Mouse (Mus musculus) MEL (cell line): Measurements from ENCODE around the gene Chrne. TPM values are rescaled to one million over a fixed set of nuclear protein-coding genes. Genes with fewer than 3 reads are reported as not detected.
A peak's percentile ranks its signal among the peaks of the same experiment; 100 is the strongest.

Experiments
- DNase-seq: peaks from one replicate; pipeline ENCODE4 v3.0.0; 2011; ENCODE audit warnings: low read depth, low spot score
- H3K27ac ChIP-seq: 2 replicates; pipeline ENCODE4 v1.5.1; 2012; ENCODE audit warnings: low read depth, mild to moderate bottlenecking, control low read depth, low read length, moderate library complexity; ENCODE audit not compliant: control insufficient read depth
- H3K27me3 ChIP-seq, 2 experiments: fragments of 150-350 bp in 1 of 2; sonication (generic) in 1 of 2; 2 replicates each; pipeline ENCODE4 v1.6.1; 2012; ENCODE audit warnings: low read length in 2 of 2, mild to moderate bottlenecking in 2 of 2, improper control_type of control experiment in 1 of 2, moderate library complexity in 1 of 2; ENCODE audit not compliant: insufficient read depth in 2 of 2, control insufficient read depth in 1 of 2
- H3K36me3 ChIP-seq, 2 experiments: 2 replicates each; pipeline ENCODE4 v1.6.1; 2012 to 2014; ENCODE audit warnings: low read length in 2 of 2, improper control_type of control experiment in 1 of 2, inconsistent platforms in 1 of 2, mild to moderate bottlenecking in 1 of 2; ENCODE audit not compliant: insufficient read depth in 2 of 2, control insufficient read depth in 1 of 2
- H3K4me1 ChIP-seq, 2 experiments: fragments of 150-350 bp in 1 of 2; sonication (generic) in 1 of 2; 2 replicates each; pipeline ENCODE4 v1.6.1; 2012; ENCODE audit warnings: low read length in 2 of 2, improper control_type of control experiment in 1 of 2, mild to moderate bottlenecking in 1 of 2; ENCODE audit not compliant: insufficient read depth in 2 of 2, control insufficient read depth in 1 of 2
- H3K4me3 ChIP-seq, 2 experiments: fragments of 150-350 bp in 1 of 2; sonication (generic) in 1 of 2; 2 replicates each; pipeline ENCODE4 v1.5.1; 2012; ENCODE audit warnings: low read depth in 2 of 2, low read length in 2 of 2, mild to moderate bottlenecking in 2 of 2, moderate library complexity in 2 of 2, control low read depth in 1 of 2, improper control_type of control experiment in 1 of 2; ENCODE audit not compliant: control insufficient read depth in 1 of 2, insufficient read depth in 1 of 2
- H3K79me2 ChIP-seq: 2 replicates; pipeline ENCODE4 v1.6.1; 2012; ENCODE audit warnings: mild to moderate bottlenecking, low read length, moderate library complexity; ENCODE audit not compliant: control insufficient read depth, poor library complexity, insufficient read depth
- H3K9ac ChIP-seq: 2 replicates; pipeline ENCODE4 v1.6.1; 2012; ENCODE audit warnings: low read depth, mild to moderate bottlenecking, control low read depth, low read length, moderate library complexity; ENCODE audit not compliant: control insufficient read depth, poor library complexity, severe bottlenecking
- H3K9me3 ChIP-seq: fragments of 150-350 bp; sonication (generic); replicated peaks from 2 replicates; pipeline ENCODE4 v1.6.1; 2012; ENCODE audit warnings: mild to moderate bottlenecking, low read length, improper control_type of control experiment, moderate library complexity; ENCODE audit not compliant: insufficient read depth
- CHD2 ChIP-seq: IDR thresholded peaks from 2 replicates; pipeline ENCODE4 v1.6.1; 2011; ENCODE audit warnings: low read length, improper control_type of control experiment
- CTCF ChIP-seq, 3 experiments: IDR thresholded peaks in 2 of 3; conservative IDR thresholded peaks in 1 of 3; 2 replicates each; pipeline ENCODE4 v1.5.1; 2011 to 2012; ENCODE audit warnings: low read length in 3 of 3, low read depth in 2 of 3, mild to moderate bottlenecking in 2 of 3, improper control_type of control experiment in 1 of 3, inconsistent platforms in 1 of 3, mixed read lengths in 1 of 3, moderate library complexity in 1 of 3; ENCODE audit not compliant: control insufficient read depth in 1 of 3, insufficient read depth in 1 of 3, poor library complexity in 1 of 3, severe bottlenecking in 1 of 3
- ELF1 ChIP-seq: IDR thresholded peaks from 2 replicates; pipeline ENCODE4 v1.6.1; 2014; ENCODE audit warnings: low read depth, mild to moderate bottlenecking, inconsistent platforms, low read length, improper control_type of control experiment, moderate library complexity
- EP300 ChIP-seq, 2 experiments: IDR thresholded peaks; 2 replicates each; pipeline ENCODE4 v1.6.1; 2011; ENCODE audit warnings: improper control_type of control experiment in 2 of 2, low read length in 2 of 2, low read depth in 1 of 2, mild to moderate bottlenecking in 1 of 2
- ETS1 ChIP-seq: IDR thresholded peaks from 2 replicates; pipeline ENCODE4 v1.6.1; 2012; ENCODE audit warnings: low read depth, mild to moderate bottlenecking, inconsistent platforms, low read length, improper control_type of control experiment, moderate library complexity
- GABPA ChIP-seq: IDR thresholded peaks from 2 replicates; pipeline ENCODE4 v1.6.1; 2012; ENCODE audit warnings: low read depth, mild to moderate bottlenecking, inconsistent platforms, low read length, improper control_type of control experiment, moderate library complexity
- HCFC1 ChIP-seq: IDR thresholded peaks from 2 replicates; pipeline ENCODE4 v1.6.1; 2012; ENCODE audit warnings: low read depth, mild to moderate bottlenecking, inconsistent platforms, low read length, improper control_type of control experiment, moderate library complexity
- JUND ChIP-seq: IDR thresholded peaks from 2 replicates; pipeline ENCODE4 v1.6.1; 2011; ENCODE audit warnings: low read depth, mild to moderate bottlenecking, improper control_type of control experiment, low read length
- KAT2A ChIP-seq: conservative IDR thresholded peaks from 2 replicates; pipeline ENCODE4 v1.6.1; 2012; ENCODE audit warnings: low read depth, low read length, improper control_type of control experiment, inconsistent platforms
- MAX ChIP-seq: IDR thresholded peaks from 2 replicates; pipeline ENCODE4 v1.6.1; 2011; ENCODE audit warnings: low read length, improper control_type of control experiment
- MAZ ChIP-seq: IDR thresholded peaks from 2 replicates; pipeline ENCODE4 v1.6.1; 2012; ENCODE audit warnings: low read depth, mild to moderate bottlenecking, inconsistent platforms, low read length, improper control_type of control experiment
- MEF2A ChIP-seq: IDR thresholded peaks from 2 replicates; pipeline ENCODE4 v1.6.1; 2014; ENCODE audit warnings: low read depth, mild to moderate bottlenecking, inconsistent platforms, low read length, improper control_type of control experiment; ENCODE audit not compliant: poor library complexity, insufficient replicate concordance, severe bottlenecking; ENCODE audit errors: extremely low read depth
- MXI1 ChIP-seq: IDR thresholded peaks from 2 replicates; pipeline ENCODE4 v1.6.1; 2011; ENCODE audit warnings: mild to moderate bottlenecking, low read depth, low read length, improper control_type of control experiment
- MYB ChIP-seq: IDR thresholded peaks from 2 replicates; pipeline ENCODE4 v1.6.1; 2011; ENCODE audit warnings: mild to moderate bottlenecking, low read depth, low read length, improper control_type of control experiment
- MYC ChIP-seq: IDR thresholded peaks from 2 replicates; pipeline ENCODE4 v1.6.1; 2011; ENCODE audit warnings: low read depth, mild to moderate bottlenecking, low read length, improper control_type of control experiment, moderate library complexity
- NELFE ChIP-seq: IDR thresholded peaks from 2 replicates; pipeline ENCODE4 v1.6.1; 2011; ENCODE audit warnings: low read depth, low read length, improper control_type of control experiment
- NRF1 ChIP-seq: IDR thresholded peaks from 2 replicates; pipeline ENCODE4 v1.6.1; 2014; ENCODE audit warnings: low read depth, mild to moderate bottlenecking, inconsistent platforms, low read length, improper control_type of control experiment, moderate library complexity; ENCODE audit not compliant: poor library complexity, insufficient read depth, severe bottlenecking
- POLR2A ChIP-seq, 2 experiments: IDR thresholded peaks; 2 replicates each; pipeline ENCODE4 v1.6.1; 2011 to 2012; ENCODE audit warnings: low read length in 2 of 2, mild to moderate bottlenecking in 2 of 2, control low read depth in 1 of 2, improper control_type of control experiment in 1 of 2, low read depth in 1 of 2, moderate library complexity in 1 of 2; ENCODE audit not compliant: control insufficient read depth in 1 of 2, insufficient read depth in 1 of 2, poor library complexity in 1 of 2
- POLR2AphosphoS2 ChIP-seq: IDR thresholded peaks from 2 replicates; pipeline ENCODE4 v1.6.1; 2011; ENCODE audit warnings: low read length, improper control_type of control experiment
- RCOR1 ChIP-seq: IDR thresholded peaks from 2 replicates; pipeline ENCODE4 v1.6.1; 2012; ENCODE audit warnings: low read depth, mild to moderate bottlenecking, inconsistent platforms, low read length, improper control_type of control experiment
- SIN3A ChIP-seq: IDR thresholded peaks from 2 replicates; pipeline ENCODE4 v1.6.1; 2012; ENCODE audit warnings: low read length, improper control_type of control experiment, inconsistent platforms
- TBP ChIP-seq: IDR thresholded peaks from 2 replicates; pipeline ENCODE4 v1.8.0; 2011; ENCODE audit warnings: low read depth, low read length, improper control_type of control experiment
- TCF12 ChIP-seq: IDR thresholded peaks from 2 replicates; pipeline ENCODE4 v1.6.1; 2014; ENCODE audit warnings: low read depth, mild to moderate bottlenecking, inconsistent platforms, low read length, improper control_type of control experiment, moderate library complexity
- USF1 ChIP-seq: IDR thresholded peaks from 2 replicates; pipeline ENCODE4 v1.6.1; 2014; ENCODE audit warnings: low read depth, mild to moderate bottlenecking, inconsistent platforms, low read length, improper control_type of control experiment, moderate library complexity
- USF2 ChIP-seq, 2 experiments: IDR thresholded peaks; 2 replicates each; pipeline ENCODE4 v1.6.1; 2011 to 2012; ENCODE audit warnings: improper control_type of control experiment in 2 of 2, low read length in 2 of 2, borderline replicate concordance in 1 of 2, inconsistent platforms in 1 of 2, low read depth in 1 of 2, mild to moderate bottlenecking in 1 of 2; ENCODE audit not compliant: insufficient read depth in 1 of 2
- ZC3H11A ChIP-seq: IDR thresholded peaks from 2 replicates; pipeline ENCODE4 v1.6.1; 2012; ENCODE audit warnings: low read depth, mild to moderate bottlenecking, inconsistent platforms, low read length, improper control_type of control experiment
- ZKSCAN1 ChIP-seq: IDR thresholded peaks from 2 replicates; pipeline ENCODE4 v1.6.1; 2012; ENCODE audit warnings: low read depth, mild to moderate bottlenecking, inconsistent platforms, low read length, improper control_type of control experiment, moderate library complexity
- ZMIZ1 ChIP-seq: IDR thresholded peaks from 2 replicates; pipeline ENCODE4 v1.6.1; 2012; ENCODE audit warnings: low read depth, mild to moderate bottlenecking, inconsistent platforms, low read length, improper control_type of control experiment, moderate library complexity
- ZNF384 ChIP-seq: IDR thresholded peaks from 2 replicates; pipeline ENCODE4 v1.6.1; 2012; ENCODE audit warnings: low read depth, mild to moderate bottlenecking, inconsistent platforms, low read length, improper control_type of control experiment
- polyA plus RNA-seq, 2 experiments: library from polyadenylated mRNA; stranded (reverse) in 1 of 2; unstranded in 1 of 2; fragments of >175 nt in 1 of 2; fragments of >200 nt in 1 of 2; gene quantifications; 2 replicates each; pipeline versions ENCODE4 v1.2.1 to v1.2.4; 2012; ENCODE audit warnings: low replicate concordance in 2 of 2, low read depth in 1 of 2; ENCODE audit not compliant: insufficient read length in 2 of 2, insufficient read depth in 1 of 2, missing spikeins in 1 of 2
- total RNA-seq: library from RNA; depleted of rRNA; stranded (reverse); fragments of 300-350 nt; gene quantifications from 2 replicates; pipeline ENCODE4 v1.2.3, GENCODE M21; 2012; rRNA removed

The Chrne gene
- total RNA-seq (0.54 TPM in 1 of 2 replicates, not detected in the other), polyA plus RNA-seq (under 1 TPM in 1 of 2 experiments, not detected in 1; 0.33 TPM)

DNA sequence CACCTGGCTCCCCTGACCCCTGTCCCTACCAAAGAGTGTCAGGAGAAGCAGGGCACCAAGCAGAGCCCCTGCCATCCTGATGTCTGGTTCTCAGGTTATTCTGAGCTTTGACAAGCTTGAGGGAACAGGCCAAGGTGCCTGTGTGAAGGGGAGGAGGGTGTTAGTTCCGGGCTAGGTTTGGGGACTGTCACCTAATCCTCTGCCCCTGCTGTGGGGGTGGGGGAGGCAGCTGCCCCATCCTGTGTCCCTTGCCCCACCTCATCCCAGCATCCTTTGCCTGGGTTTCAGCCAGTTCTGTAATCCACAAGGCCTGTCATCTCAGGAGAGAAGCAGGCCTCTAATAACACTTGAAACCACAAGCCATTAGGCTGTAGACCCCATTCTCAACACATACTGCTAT lies at the start of gene Chrne:
TSS of gene Chrne (minus strand) at position 116 of the 400 bp plus-strand sequence.
- H3K4me3 ChIP-seq: no peak within 1 kb of the TSS
- no peak within 1 kb of the TSS for H3K9ac ChIP-seq
- no peaks in the 10 kb centered on the region for H3K79me2 ChIP-seq
- no peaks in the 10 kb centered on the region for H3K9me3 ChIP-seq
- TF ChIP-seq ZNF384 (no peak), USF2 (IDR thresholded peaks at IDR 0.05; ENCODE audit: borderline replicate concordance in 1 of 2, insufficient read depth in 1 of 2, low read depth in 1 of 2, low read length in 2 of 2) (no peak), SIN3A (no peak), MAZ (no peak), TBP (no peak), ZKSCAN1 (no peak), RCOR1 (no peak), NELFE (no peak), EP300 (IDR thresholded peaks at IDR 0.05; ENCODE audit: low read depth in 1 of 2, low read length in 2 of 2) (no peak), HCFC1 (no peak), TCF12 (no peak), GABPA (no peak), POLR2AphosphoS2 (no peak), JUND (no peak), MYC (no peak)
- H3K4me1 ChIP-seq: peaks cover 8 to 12% of the 10 kb centered on the region in 2 experiments
- no peak for DNase-seq
- H3K27ac ChIP-seq: no peak within 1 kb of the TSS
- H3K36me3 ChIP-seq: peaks cover 0 to 12% of the 10 kb centered on the region in 2 experiments; a peak in 2 of 4 replicates
- no peaks in the 10 kb centered on the region for H3K27me3 ChIP-seq

DNA sequence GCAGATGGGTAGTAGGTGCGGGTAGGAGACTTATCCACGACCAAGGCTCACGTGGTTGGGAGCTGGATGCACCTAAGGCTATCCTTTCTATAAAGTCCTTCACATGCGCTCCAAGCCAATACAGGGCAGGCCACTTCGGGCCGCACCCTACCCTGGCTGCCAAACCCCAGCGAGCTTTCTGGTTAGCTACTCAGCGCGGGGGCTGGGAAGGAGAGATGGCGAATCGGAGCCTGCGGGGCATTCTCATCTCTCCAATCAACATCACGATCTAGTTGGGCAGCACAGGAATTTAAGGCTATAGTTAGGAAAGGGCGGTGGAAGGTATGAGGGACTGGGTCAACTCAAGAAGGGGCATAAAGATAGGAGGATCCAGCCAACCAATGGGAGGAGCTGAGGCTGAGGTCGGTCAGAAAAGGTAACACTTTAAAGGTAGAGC lies 49.3 kb upstream of the Chrne start:
- H3K36me3 ChIP-seq: peaks cover 0 to 11% of the 10 kb centered on the region in 2 experiments; a peak in 2 of 4 replicates
- H3K27me3 ChIP-seq: no peaks in the 10 kb centered on the region
- DNase-seq: no peak
- peak overlapping the region; percentile 82 for H3K9ac ChIP-seq
- no peaks in the 10 kb centered on the region for H3K9me3 ChIP-seq
- H3K4me3 ChIP-seq: peak overlapping the region; percentile 71 to 72
- peaks cover 2 to 24% of the 10 kb centered on the region in 2 experiments; a peak in 3 of 4 replicates for H3K4me1 ChIP-seq
- peak overlapping the region; percentile 86 for H3K27ac ChIP-seq
- peaks cover 18% of the 10 kb centered on the region for H3K79me2 ChIP-seq
- TF ChIP-seq CTCF (IDR thresholded peaks at IDR 0.05 in 2 of 3, conservative IDR thresholded peaks at IDR 0.05 in 1 of 3; ENCODE audit: control insufficient read depth in 1 of 3, insufficient read depth in 1 of 3, low read depth in 2 of 3, low read length in 3 of 3, poor library complexity in 1 of 3, severe bottlenecking in 1 of 3) (no peak), MXI1 (peak; percentile 85), TBP (peak; percentile 60; the same call in 1 of the 2 replicates), ZC3H11A (no peak), NRF1 (no peak), POLR2A (IDR thresholded peaks at IDR 0.05; ENCODE audit: control insufficient read depth in 1 of 2, insufficient read depth in 1 of 2, low read depth in 1 of 2, low read length in 2 of 2, poor library complexity in 1 of 2) (peak; percentile 48 to 74), ETS1 (no peak), TCF12 (no peak), ZNF384 (no peak), ZKSCAN1 (no peak), SIN3A (peak; percentile 62; the same call in 1 of the 2 replicates), USF1 (no peak; the same call in 1 of the 2 replicates), JUND (no peak), ZMIZ1 (peak; percentile 73), MEF2A (no peak), CHD2 (no peak), KAT2A (no peak), MYB (no peak), NELFE (peak; percentile 62; the same call in 1 of the 2 replicates), HCFC1 (peak; percentile 73; the same call in 1 of the 2 replicates), MAX (peak; percentile 54; the same call in 1 of the 2 replicates), ELF1 (no peak), MYC (peak; percentile 48; the same call in 1 of the 2 replicates), POLR2AphosphoS2 (no peak; the same call in 1 of the 2 replicates)
